Mouse (Mus musculus) heart, adult 2 months (tissue): ENCODE results near the gene Gm49387. TPM values are rescaled to one million over a fixed set of nuclear protein-coding genes. Genes with fewer than 3 reads are reported as not detected.

ENCODE experiments used
- DNase-seq, 2 experiments: peaks; one replicate each; pipeline ENCODE4 v3.0.0; 2021
- H3K27ac ChIP-seq: fragments of 200-600 bp; 2 replicates; pipeline ENCODE4 v1.8.1; 2022
- H3K27me3 ChIP-seq: fragments of 200-500 bp; 2 replicates; pipeline ENCODE4 v1.6.1; 2012; ENCODE audit warnings: mild to moderate bottlenecking, low read length, inconsistent platforms, mixed read lengths; ENCODE audit not compliant: control insufficient read depth, insufficient read depth
- H3K36me3 ChIP-seq: fragments of 200-500 bp; 2 replicates; pipeline ENCODE4 v1.6.1; 2012; ENCODE audit warnings: low read length, inconsistent platforms; ENCODE audit not compliant: control insufficient read depth, insufficient read depth
- H3K4me1 ChIP-seq: fragments of 200-500 bp; 2 replicates; pipeline ENCODE4 v1.6.1; 2011; ENCODE audit warnings: low read length; ENCODE audit not compliant: control insufficient read depth, insufficient read depth
- H3K4me3 ChIP-seq: fragments of 200-600 bp; 2 replicates; pipeline ENCODE4 v1.8.1; 2022
- H3K79me2 ChIP-seq: fragments of 200-500 bp; replicated peaks from 2 replicates; pipeline ENCODE4 v1.6.1; 2012; ENCODE audit warnings: mild to moderate bottlenecking, inconsistent platforms, low read length, moderate library complexity, mixed read lengths; ENCODE audit not compliant: control insufficient read depth, insufficient read depth
- H3K9ac ChIP-seq: fragments of 200-500 bp; 2 replicates; pipeline ENCODE4 v1.6.1; 2012; ENCODE audit warnings: low read depth, mild to moderate bottlenecking, control low read depth, inconsistent platforms, low read length, mixed read lengths
- CTCF ChIP-seq: fragments of 200-600 bp; IDR thresholded peaks from 2 replicates; pipeline ENCODE4 v1.8.1; 2022; ENCODE audit warnings: antibody characterized with exemption, mild to moderate bottlenecking, moderate library complexity
- EP300 ChIP-seq: fragments of 200-500 bp; IDR thresholded peaks from 2 replicates; pipeline ENCODE4 v1.6.1; 2011; ENCODE audit warnings: low read depth, low read length, control low read depth; ENCODE audit not compliant: insufficient read depth
- POLR2A ChIP-seq: fragments of 200-500 bp; IDR thresholded peaks from 2 replicates; pipeline ENCODE4 v1.6.1; 2011; ENCODE audit warnings: mild to moderate bottlenecking, low read depth, low read length, control low read depth; ENCODE audit not compliant: insufficient read depth
- WGBS: fragments of 180-500 bp; shearing (Covaris S2); methylation state at CpG from one replicate; pipeline ENCODE4 v1.1.7; 2018; 5-methylcytosine and 5-hydroxymethylcytosine counted together
- intact Hi-C: fragments of 180-260 bp; cut with DNase I; formaldehyde crosslinking; loops from one replicate; pipeline ENCODE4 v1.15.1; 2025
- polyA plus RNA-seq: library from polyadenylated mRNA; depleted of rRNA; stranded (reverse); fragments of >200 nt; gene quantifications from 2 replicates; pipeline ENCODE4 v1.2.3, GENCODE M21; 2012
- total RNA-seq, 2 experiments: library from RNA; stranded (reverse); gene quantifications; 2 replicates each; pipeline ENCODE4 v1.2.3; 2021

The Gm49387 gene
- total and polyA plus RNA-seq, 3 experiments: 0.66 to 2.4 (median 0.86) TPM

GRCm38 (mm10) chr14:31681291-31681690, 40.6 kb upstream of the Gm49387 start:
- peaks cover 4% of the 10 kb centered on the region for H3K4me1 ChIP-seq
- no peak overlapping the region for H3K4me3 ChIP-seq
- no peak for DNase-seq
- intact Hi-C loops: no loop called here
- no peak overlapping the region for H3K27ac ChIP-seq
- WGBS: 87% methylated on average over 9 of the region's 9 CpGs
- TF ChIP-seq EP300 (no peak), CTCF (no peak), POLR2A (no peak)
- no peaks in the 10 kb centered on the region for H3K36me3 ChIP-seq
- H3K27me3 ChIP-seq: no peaks in the 10 kb centered on the region
- H3K9ac ChIP-seq: no peak overlapping the region
- no peaks in the 10 kb centered on the region for H3K79me2 ChIP-seq

- no peaks in the 10 kb centered on the region for H3K36me3 ChIP-seq
- H3K27me3 ChIP-seq: no peaks in the 10 kb centered on the region
- WGBS: 92% methylated on average over 3 of the region's 3 CpGs
- intact Hi-C loops: no loop called here
- H3K4me1 ChIP-seq: peaks cover 4% of the 10 kb centered on the region
- TF ChIP-seq CTCF: no peak
- no peak for TF ChIP-seq EP300
- no peak for TF ChIP-seq POLR2A
- no peak overlapping the region for H3K27ac ChIP-seq
- no peak overlapping the region for H3K9ac ChIP-seq
- no peak overlapping the region for H3K4me3 ChIP-seq
- DNase-seq: peak in 1 of 2 experiments; percentile 1
- H3K79me2 ChIP-seq: no peaks in the 10 kb centered on the region
Observed at GRCm38 (mm10) chr14:31680656-31681055, 40.0 kb upstream of the Gm49387 start.

GRCm38 (mm10) chr14:31671635-31672320, 31.1 kb upstream of the Gm49387 start:
- Histone ChIP-seq H3K4me3 (no peak overlapping the region), H3K27me3 (no peaks in the 10 kb centered on the region), H3K4me1 (peaks cover 18% of the 10 kb centered on the region), H3K9ac (no peak overlapping the region), H3K27ac (no peak overlapping the region), H3K36me3 (no peaks in the 10 kb centered on the region), H3K79me2 (no peaks in the 10 kb centered on the region)
- intact Hi-C loops: no loop called here
- WGBS: 76% methylated on average over 10 of the region's 10 CpGs
- peak in 1 of 2 experiments; percentile 1 for DNase-seq
- no peak for TF ChIP-seq POLR2A
- TF ChIP-seq EP300: no peak
- TF ChIP-seq CTCF: no peak

GRCm38 (mm10) chr14:31669642-31670490, 29.2 kb upstream of the Gm49387 start:
- H3K36me3 ChIP-seq: no peaks in the 10 kb centered on the region
- WGBS: 53% methylated on average over 15 of the region's 15 CpGs
- H3K27me3 ChIP-seq: no peaks in the 10 kb centered on the region
- H3K79me2 ChIP-seq: no peaks in the 10 kb centered on the region
- H3K4me1 ChIP-seq: peaks cover 21% of the 10 kb centered on the region
- DNase-seq: peak; percentile 56 to 78
- TF ChIP-seq EP300 (0 out of 2 replicates have a peak, but pooled peaks have one; percentile 22), CTCF (no peak), POLR2A (no peak)
- intact Hi-C loops: loop anchor here (10.0 kb wide), 1 partner anchor 235 kb away; no protein-coding TSS in a partner anchor
- H3K4me3 ChIP-seq: no peak overlapping the region; the same call in 1 of the 2 replicates
- peak overlapping the region; percentile 89 for H3K27ac ChIP-seq
- peak overlapping the region; percentile 45 for H3K9ac ChIP-seq

GRCm38 (mm10) chr14:31669161-31669611, 28.5 kb upstream of the Gm49387 start:
- peak overlapping the region; percentile 44 for H3K4me3 ChIP-seq
- no peaks in the 10 kb centered on the region for H3K27me3 ChIP-seq
- peak overlapping the region; percentile 45 for H3K9ac ChIP-seq
- DNase-seq: peak; percentile 82 to 87
- TF ChIP-seq CTCF (peak; percentile 27), EP300 (0 out of 2 replicates have a peak, but pooled peaks have one; percentile 38), POLR2A (no peak)
- no peaks in the 10 kb centered on the region for H3K79me2 ChIP-seq
- intact Hi-C loops: loop anchor here (10.0 kb wide), 1 partner anchor 236 kb away; no protein-coding TSS in a partner anchor
- WGBS: 8% methylated on average over 13 of the region's 13 CpGs
- no peaks in the 10 kb centered on the region for H3K36me3 ChIP-seq
- peaks cover 21% of the 10 kb centered on the region for H3K4me1 ChIP-seq
- H3K27ac ChIP-seq: peak overlapping the region; percentile 89
